Mouse (Mus musculus): ENCODE results near the gene Ptprn2.

DNA sequence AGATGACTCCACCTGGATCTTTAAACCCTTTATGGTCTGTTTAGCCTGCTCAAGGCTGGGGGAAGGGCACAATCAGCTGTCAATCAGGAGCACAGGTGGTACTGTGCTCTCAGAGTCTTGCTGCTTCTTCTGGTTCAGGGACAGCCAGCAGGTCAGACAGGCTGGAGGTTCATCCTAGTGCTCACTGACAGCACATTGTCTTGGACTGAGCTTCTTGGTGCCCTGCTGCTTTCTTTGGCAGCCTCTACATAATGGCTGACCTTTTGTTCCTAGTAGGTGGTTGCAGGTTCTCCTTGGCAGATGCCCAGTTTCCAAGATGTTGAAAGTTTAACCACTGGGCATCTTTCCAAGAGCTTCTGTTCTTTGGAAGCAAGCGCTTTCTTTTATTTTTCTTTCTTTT, 55.1 kb downstream of the Ptprn2 start:
- TF ChIP-seq CTCF (IDR thresholded peaks at IDR 0.05; ENCODE audit: low read depth, low read length) (no peak), POLR2A (IDR thresholded peaks at IDR 0.05; ENCODE audit: insufficient read depth, low read length) (no peak)

All from ES-Bruce4 (cell line).